Mouse (Mus musculus): Measurements from ENCODE around the gene Snrpb2. TPM values are rescaled to one million over a fixed set of nuclear protein-coding genes. Genes with fewer than 3 reads are reported as not detected.

The Snrpb2 gene
- total RNA-seq (2014; rRNA removed): 38.6 and 47.7 TPM in 2 replicates
- 59.2 and 83.1 TPM in 2 replicates for polyA plus RNA-seq (2015; fragmentation: Nextera tagmentation; extraction: Ambion mirVana)

DNA sequence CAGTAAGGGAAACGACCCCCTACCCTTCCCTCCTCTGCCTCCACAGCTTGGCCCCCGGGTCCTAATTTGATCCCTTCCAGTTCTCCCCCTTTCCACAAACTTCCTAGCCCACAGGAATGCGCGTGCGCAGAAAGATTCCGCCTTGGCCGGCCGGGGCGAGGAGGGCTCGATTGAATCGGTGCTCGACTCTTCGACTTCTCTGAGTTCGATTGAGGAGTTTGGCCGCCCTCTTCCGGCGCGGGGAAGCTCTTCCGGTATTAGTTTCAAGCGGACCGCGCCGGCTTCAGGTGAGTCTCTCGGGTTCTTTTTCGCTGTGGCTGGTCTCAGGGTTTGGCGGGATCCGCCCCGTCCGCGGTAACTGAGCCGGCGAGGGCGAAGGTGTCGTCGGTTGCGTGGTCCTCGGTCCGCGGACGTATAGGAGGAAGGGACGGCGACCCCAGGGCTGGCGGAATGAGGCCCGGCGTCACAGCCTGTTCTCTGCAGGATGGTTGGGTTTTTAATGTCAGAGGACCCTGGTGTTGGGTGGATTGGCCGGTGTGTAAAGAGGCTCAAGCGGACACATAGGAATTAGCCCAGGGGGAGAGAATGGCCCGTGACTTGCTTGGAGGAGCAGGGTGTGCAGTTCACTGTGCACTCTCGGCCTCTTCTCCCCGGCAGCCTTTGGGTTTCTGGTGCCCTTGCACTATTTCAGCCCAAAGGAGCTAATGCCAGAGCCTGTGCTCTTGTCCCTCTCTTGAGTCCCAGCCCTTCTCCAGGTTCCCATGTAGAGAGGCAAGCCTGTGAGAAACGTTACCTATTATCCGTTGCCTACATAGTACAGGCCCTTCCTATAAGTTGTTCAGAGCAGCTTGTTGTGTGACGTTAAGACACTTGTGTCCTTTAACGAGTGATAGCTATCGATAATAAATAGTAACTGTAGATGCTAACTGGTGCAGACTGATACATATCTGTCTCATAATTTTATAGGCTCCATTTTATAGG, at the start of gene Snrpb2:
TSS of gene Snrpb2 (plus strand) at position 228 of the 981 bp plus-strand sequence.
- peak within 1 kb of the TSS; percentile 56 for H3K4me2 ChIP-seq (ENCODE audit: low read depth)
- no peaks in the 10 kb centered on the region for H3K4me1 ChIP-seq (ENCODE audit: insufficient read depth)
- ATAC-seq: peak; percentile 95
- peak; percentile 61 for TF ChIP-seq CTCF (IDR thresholded peaks at IDR 0.05; ENCODE audit: low read depth)
- WGBS: 1% methylated on average over 55 of the region's 55 CpGs
- DNase-seq: peak; percentile 93
- H3K4me3 ChIP-seq (ENCODE audit: low read depth, low read length): peak within 1 kb of the TSS; percentile 51
- H3K27me3 ChIP-seq (ENCODE audit: insufficient read depth, low read length): no peaks in the 10 kb centered on the region
- peaks cover 24% of the 10 kb centered on the region for H3K36me3 ChIP-seq (ENCODE audit: insufficient read depth)
- H3K27ac ChIP-seq (ENCODE audit: low read depth, low read length): peak within 1 kb of the TSS; percentile 42
- peak within 1 kb of the TSS; percentile 77 for H3K9ac ChIP-seq
- no peaks in the 10 kb centered on the region for H3K9me3 ChIP-seq (ENCODE audit: low read length)

DNA sequence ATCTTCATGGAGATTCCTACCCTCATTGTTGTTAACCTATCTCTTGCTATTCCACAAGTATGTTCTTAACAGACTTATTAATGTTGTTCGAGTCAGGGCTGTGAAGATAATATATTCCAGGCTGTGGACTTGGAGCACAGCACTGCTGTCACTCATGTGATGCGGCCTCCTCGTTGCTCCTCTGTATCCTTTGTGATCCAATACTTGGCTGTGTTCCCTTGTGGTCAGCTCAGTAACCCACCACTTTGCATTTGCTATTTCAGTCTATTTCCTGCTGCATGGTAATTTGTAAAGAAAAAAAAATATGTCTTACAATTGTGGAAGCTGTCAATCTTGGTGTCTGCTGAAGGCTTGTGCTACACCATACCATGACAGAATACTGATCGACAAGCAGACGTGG, 49.8 kb upstream of the Snrpb2 start:
- DNase-seq (no peak), ATAC-seq (peak; percentile 29; the same call in 1 of the 2 replicates)
- no peak overlapping the region for H3K4me2 ChIP-seq (ENCODE audit: low read depth)
- no peaks in the 10 kb centered on the region for H3K27me3 ChIP-seq (ENCODE audit: insufficient read depth, low read length)
- no peak overlapping the region for H3K4me3 ChIP-seq (ENCODE audit: low read depth, low read length)
- no peak for TF ChIP-seq CTCF (IDR thresholded peaks at IDR 0.05; ENCODE audit: low read depth)
- H3K36me3 ChIP-seq (ENCODE audit: insufficient read depth): no peaks in the 10 kb centered on the region
- H3K9ac ChIP-seq: no peak overlapping the region
- H3K27ac ChIP-seq (ENCODE audit: low read depth, low read length): no peak overlapping the region
- H3K9me3 ChIP-seq (ENCODE audit: low read length): no peaks in the 10 kb centered on the region
- H3K4me1 ChIP-seq (ENCODE audit: insufficient read depth): peaks cover 4% of the 10 kb centered on the region; the same call in 1 of the 2 replicates
- WGBS: 46% methylated on average over 5 of the region's 5 CpGs

DNA sequence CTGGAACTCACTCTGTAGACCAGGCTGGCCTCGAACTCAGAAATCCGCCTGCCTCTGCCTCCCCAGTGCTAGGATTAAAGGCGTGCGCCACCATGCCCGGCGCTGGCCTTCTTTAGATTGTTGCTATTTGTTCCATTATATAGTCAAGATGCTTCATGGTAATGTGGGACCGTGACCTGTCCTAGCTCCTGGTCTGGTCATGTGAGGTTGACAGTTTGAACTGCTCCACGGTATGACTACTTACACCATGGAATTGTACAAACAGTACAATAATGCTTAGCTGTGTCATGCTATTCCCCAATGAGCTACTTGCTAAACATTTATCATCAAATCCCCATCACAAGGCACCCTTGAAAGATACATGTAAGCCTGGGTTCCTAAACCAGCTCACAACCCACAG, 44.8 kb upstream of the Snrpb2 start:
- no peak for TF ChIP-seq CTCF (IDR thresholded peaks at IDR 0.05; ENCODE audit: low read depth)
- no peak for DNase-seq
- 97% methylated on average over 7 of the region's 8 CpGs for WGBS
- no peak for ATAC-seq
- Histone ChIP-seq H3K4me1 (ENCODE audit: insufficient read depth) (peaks cover 1% of the 10 kb centered on the region; the same call in 1 of the 2 replicates), H3K4me3 (ENCODE audit: low read depth, low read length) (no peak overlapping the region), H3K27ac (ENCODE audit: low read depth, low read length) (no peak overlapping the region), H3K9ac (no peak overlapping the region), H3K36me3 (ENCODE audit: insufficient read depth) (no peaks in the 10 kb centered on the region), H3K27me3 (ENCODE audit: insufficient read depth, low read length) (no peaks in the 10 kb centered on the region), H3K9me3 (ENCODE audit: low read length) (no peaks in the 10 kb centered on the region), H3K4me2 (ENCODE audit: low read depth) (no peak overlapping the region)

DNA sequence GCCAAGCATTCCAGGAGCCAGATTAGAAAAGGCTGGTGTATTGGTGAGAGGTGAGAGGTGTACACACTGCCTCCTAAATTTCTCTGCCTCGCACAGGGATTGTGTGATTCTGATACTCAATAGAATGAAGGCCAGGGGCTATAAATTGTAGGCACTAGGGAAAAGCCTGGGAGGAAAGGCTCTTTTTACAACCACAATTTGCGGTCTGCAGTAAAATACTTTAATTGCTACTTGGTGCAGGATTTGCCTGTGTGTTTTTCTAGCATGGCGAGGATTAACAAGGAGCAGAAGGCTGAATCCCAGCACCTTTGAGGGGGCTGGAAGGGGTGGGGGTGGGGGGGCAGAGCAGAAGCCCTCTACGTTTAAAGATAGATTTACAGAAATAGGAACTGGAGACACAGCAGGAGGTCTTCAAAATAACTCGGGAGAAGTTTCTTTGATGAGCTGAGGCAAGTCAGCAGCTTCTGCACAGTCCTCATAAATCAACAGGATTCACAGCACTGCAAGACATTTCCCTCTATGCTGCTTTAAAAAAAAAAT, 44.2 kb upstream of the Snrpb2 start:
- no peak overlapping the region for H3K9ac ChIP-seq
- DNase-seq (no peak), ATAC-seq (0 out of 2 replicates have a peak, but pooled peaks have one; percentile 18)
- H3K4me3 ChIP-seq (ENCODE audit: low read depth, low read length): no peak overlapping the region
- no peak overlapping the region for H3K27ac ChIP-seq (ENCODE audit: low read depth, low read length)
- 34% methylated on average over 5 of the region's 5 CpGs for WGBS
- no peak for TF ChIP-seq CTCF (IDR thresholded peaks at IDR 0.05; ENCODE audit: low read depth)
- no peaks in the 10 kb centered on the region for H3K9me3 ChIP-seq (ENCODE audit: low read length)
- H3K4me1 ChIP-seq (ENCODE audit: insufficient read depth): no peaks in the 10 kb centered on the region
- H3K27me3 ChIP-seq (ENCODE audit: insufficient read depth, low read length): no peaks in the 10 kb centered on the region
- H3K36me3 ChIP-seq (ENCODE audit: insufficient read depth): no peaks in the 10 kb centered on the region
- no peak overlapping the region for H3K4me2 ChIP-seq (ENCODE audit: low read depth)

DNA sequence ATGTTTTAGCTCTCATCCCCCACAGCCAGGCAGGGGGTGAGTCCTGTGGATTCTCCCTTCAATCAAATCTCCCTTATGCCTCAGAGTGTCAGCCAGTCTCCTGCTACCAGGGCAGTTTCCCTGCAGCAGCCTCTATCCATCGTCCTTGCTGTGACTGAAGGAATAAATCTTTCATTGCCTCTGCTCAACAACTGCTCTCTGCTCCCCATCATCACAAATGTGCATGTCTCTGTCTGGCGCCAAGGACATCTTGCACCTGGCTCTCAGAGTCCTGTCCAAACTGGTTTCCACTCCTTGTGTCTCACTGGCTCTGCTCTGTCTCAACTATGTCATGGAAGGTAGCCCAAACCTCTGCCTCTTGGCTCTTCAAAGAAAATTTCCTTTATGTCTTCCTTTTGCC, 43.1 kb upstream of the Snrpb2 start:
- ATAC-seq (no peak), DNase-seq (no peak)
- Histone ChIP-seq H3K36me3 (ENCODE audit: insufficient read depth) (no peaks in the 10 kb centered on the region), H3K9me3 (ENCODE audit: low read length) (no peaks in the 10 kb centered on the region), H3K27ac (ENCODE audit: low read depth, low read length) (no peak overlapping the region), H3K9ac (no peak overlapping the region), H3K27me3 (ENCODE audit: insufficient read depth, low read length) (no peaks in the 10 kb centered on the region), H3K4me2 (ENCODE audit: low read depth) (no peak overlapping the region), H3K4me3 (ENCODE audit: low read depth, low read length) (no peak overlapping the region), H3K4me1 (ENCODE audit: insufficient read depth) (no peaks in the 10 kb centered on the region)
- WGBS: 51% methylated on average over 2 of the region's 2 CpGs
- TF ChIP-seq CTCF (IDR thresholded peaks at IDR 0.05; ENCODE audit: low read depth): no peak

DNA sequence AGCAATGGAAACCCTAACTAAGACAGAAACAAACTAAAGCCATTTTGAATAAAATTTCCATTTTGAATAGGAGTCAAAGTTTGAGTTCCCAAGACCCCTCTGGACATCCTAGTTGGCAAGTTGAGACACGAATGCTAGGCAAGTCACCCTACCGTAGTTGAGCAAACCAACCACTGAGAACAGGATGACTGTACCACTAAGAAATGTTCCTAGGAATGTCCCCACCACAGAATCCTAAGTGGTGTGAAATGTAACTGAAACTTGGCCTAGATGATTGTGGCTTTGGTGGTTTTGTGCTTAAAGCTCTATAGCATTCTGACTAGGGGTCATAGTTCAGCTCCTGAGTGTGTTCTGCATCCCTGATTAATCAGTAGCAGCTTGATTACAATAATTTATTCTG, 39.5 kb upstream of the Snrpb2 start:
- no peak for DNase-seq
- no peak for TF ChIP-seq CTCF (IDR thresholded peaks at IDR 0.05; ENCODE audit: low read depth)
- 88% methylated on average over 2 of the region's 2 CpGs for WGBS

DNA sequence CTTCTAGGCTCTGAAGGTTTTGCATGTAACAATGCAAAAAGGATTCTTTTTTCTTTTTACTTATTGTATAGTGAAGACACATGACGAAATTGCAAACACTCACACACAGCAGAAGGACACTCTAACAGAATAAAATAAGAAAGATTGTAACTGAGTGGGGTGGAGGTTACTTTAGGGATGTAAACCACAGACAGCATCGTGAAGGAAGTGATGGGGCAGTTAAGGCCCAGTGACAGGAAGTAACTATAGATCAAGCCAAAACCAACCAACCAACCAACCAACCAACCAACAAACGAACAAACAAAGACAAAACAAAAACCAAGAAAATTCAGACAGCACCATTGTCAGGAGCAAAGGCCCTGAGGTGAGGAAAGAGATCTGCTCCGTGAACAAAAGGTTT, 38.6 kb upstream of the Snrpb2 start:
- H3K27me3 ChIP-seq (ENCODE audit: insufficient read depth, low read length): no peaks in the 10 kb centered on the region
- DNase-seq: no peak
- no peak overlapping the region for H3K9ac ChIP-seq
- no peak overlapping the region for H3K4me2 ChIP-seq (ENCODE audit: low read depth)
- H3K4me1 ChIP-seq (ENCODE audit: insufficient read depth): no peaks in the 10 kb centered on the region
- 78% methylated on average over 4 of the region's 4 CpGs for WGBS
- ATAC-seq: no peak
- no peaks in the 10 kb centered on the region for H3K9me3 ChIP-seq (ENCODE audit: low read length)
- H3K4me3 ChIP-seq (ENCODE audit: low read depth, low read length): no peak overlapping the region
- TF ChIP-seq CTCF (IDR thresholded peaks at IDR 0.05; ENCODE audit: low read depth): no peak
- no peaks in the 10 kb centered on the region for H3K36me3 ChIP-seq (ENCODE audit: insufficient read depth)
- no peak overlapping the region for H3K27ac ChIP-seq (ENCODE audit: low read depth, low read length)

More for the DNA sequence above, 39.5 kb upstream of the Snrpb2 start:
- no peaks in the 10 kb centered on the region for H3K4me1 ChIP-seq (ENCODE audit: insufficient read depth)
- H3K9me3 ChIP-seq (ENCODE audit: low read length): no peaks in the 10 kb centered on the region
- H3K27ac ChIP-seq (ENCODE audit: low read depth, low read length): no peak overlapping the region
- no peak for ATAC-seq
- H3K9ac ChIP-seq: no peak overlapping the region
- no peaks in the 10 kb centered on the region for H3K36me3 ChIP-seq (ENCODE audit: insufficient read depth)
- H3K4me2 ChIP-seq (ENCODE audit: low read depth): no peak overlapping the region
- H3K27me3 ChIP-seq (ENCODE audit: insufficient read depth, low read length): no peaks in the 10 kb centered on the region
- H3K4me3 ChIP-seq (ENCODE audit: low read depth, low read length): no peak overlapping the region
